Mouse (Mus musculus) midbrain, embryonic 10.5 days (tissue): ENCODE measurements around the gene Khsrp. TPM values are rescaled to one million over a fixed set of nuclear protein-coding genes. Genes with fewer than 3 reads are reported as not detected.

Experiments used
- DNase-seq: peaks from one replicate; pipeline ENCODE4 v3.0.0-alpha.2; 2017; ENCODE audit warnings: low spot score
- H3K27ac ChIP-seq: fragments of 300-500 bp; sonication (generic); replicated peaks from 2 replicates; pipeline ENCODE4 v1.5.1; 2016; ENCODE audit warnings: mild to moderate bottlenecking
- H3K27me3 ChIP-seq: fragments of 300-500 bp; sonication (generic); 2 replicates; pipeline ENCODE4 v1.6.1; 2016; ENCODE audit warnings: low read depth, mild to moderate bottlenecking; ENCODE audit not compliant: poor library complexity, severe bottlenecking
- H3K36me3 ChIP-seq: fragments of 300-500 bp; sonication (generic); 2 replicates; pipeline ENCODE4 v1.6.1; 2016; ENCODE audit warnings: mild to moderate bottlenecking, moderate library complexity
- H3K4me1 ChIP-seq: fragments of 300-500 bp; sonication (generic); 2 replicates; pipeline ENCODE4 v1.6.1; 2016
- H3K4me3 ChIP-seq: fragments of 300-500 bp; sonication (generic); 2 replicates; pipeline ENCODE4 v1.5.1; 2016; ENCODE audit warnings: mild to moderate bottlenecking, moderate library complexity
- H3K9me3 ChIP-seq: fragments of 300-500 bp; sonication (generic); replicated peaks from 2 replicates; pipeline ENCODE4 v1.6.1; 2016; ENCODE audit warnings: mild to moderate bottlenecking
- WGBS: fragments of 180-500 bp; shearing (Covaris S2); methylation state at CpG from one replicate; pipeline ENCODE4 v1.1.7; 2016; 5-methylcytosine and 5-hydroxymethylcytosine counted together
- polyA plus RNA-seq: library from polyadenylated mRNA; unstranded; fragments of >200 nt; fragmentation: Nextera tagmentation; extraction: Ambion mirVana; gene quantifications from 2 replicates; pipeline ENCODE4 v1.2.1, GENCODE M21; 2016

The Khsrp gene
- polyA plus RNA-seq, 1 experiment from 2014 or later: 45.4 TPM

- Histone ChIP-seq H3K4me1 (peaks cover 24% of the 10 kb centered on the region), H3K36me3 (peaks cover 22% of the 10 kb centered on the region), H3K9me3 (no peaks in the 10 kb centered on the region), H3K4me3 (peak overlapping the region; percentile 83), H3K27me3 (no peaks in the 10 kb centered on the region), H3K27ac (peak overlapping the region; percentile 93)
- no peak for DNase-seq
- 75% methylated on average over 13 of the region's 13 CpGs for WGBS
These were observed 19.0 kb downstream of the Khsrp start for GRCm38 (mm10) chr17:57012245-57012795.

GRCm38 (mm10) chr17:57011236-57012141 lies 19.8 kb downstream of the Khsrp start, which contains the start of the genes Gtf2f1 and Gm17949:
TSS of gene Gtf2f1 (minus strand) at chr17:57011288.
TSS of gene Gm17949 (plus strand) at chr17:57011469.
- peak within 1 kb of the TSS; percentile 83 for H3K4me3 ChIP-seq
- no peaks in the 10 kb centered on the region for H3K27me3 ChIP-seq
- WGBS: under 1% methylated on average over 51 of the region's 51 CpGs
- no peaks in the 10 kb centered on the region for H3K9me3 ChIP-seq
- H3K4me1 ChIP-seq: peaks cover 24% of the 10 kb centered on the region
- H3K27ac ChIP-seq: peak within 1 kb of the TSS; percentile 93
- H3K36me3 ChIP-seq: peaks cover 30% of the 10 kb centered on the region
- DNase-seq: peak; percentile 99

- peaks cover 36% of the 10 kb centered on the region for H3K36me3 ChIP-seq
- H3K4me3 ChIP-seq: peak overlapping the region; percentile 83
- H3K27me3 ChIP-seq: no peaks in the 10 kb centered on the region
- peaks cover 24% of the 10 kb centered on the region for H3K4me1 ChIP-seq
- no peak for DNase-seq
- no peaks in the 10 kb centered on the region for H3K9me3 ChIP-seq
- peak overlapping the region; percentile 93 for H3K27ac ChIP-seq
- WGBS: 1% methylated on average over 19 of the region's 19 CpGs
These were observed 20.4 kb downstream of the Khsrp start for GRCm38 (mm10) chr17:57010911-57011235.

- Histone ChIP-seq H3K36me3 (peaks cover 72% of the 10 kb centered on the region), H3K4me1 (peaks cover 20% of the 10 kb centered on the region), H3K27me3 (no peaks in the 10 kb centered on the region), H3K27ac (no peak overlapping the region), H3K4me3 (no peak overlapping the region), H3K9me3 (no peaks in the 10 kb centered on the region)
- DNase-seq: no peak
- WGBS: 91% methylated on average over 13 of the region's 13 CpGs
These were observed 24.0 kb downstream of the Khsrp start for GRCm38 (mm10) chr17:57007137-57007905.

GRCm38 (mm10) chr17:57003994-57004393 lies 27.3 kb downstream of the Khsrp start:
- Histone ChIP-seq H3K27me3 (no peaks in the 10 kb centered on the region), H3K27ac (no peak overlapping the region), H3K9me3 (no peaks in the 10 kb centered on the region), H3K36me3 (peaks cover 90% of the 10 kb centered on the region), H3K4me1 (no peaks in the 10 kb centered on the region; the same call in 1 of the 2 replicates), H3K4me3 (no peak overlapping the region)
- DNase-seq: no peak
- 87% methylated on average over 7 of the region's 7 CpGs for WGBS

- Histone ChIP-seq H3K27ac (no peak overlapping the region), H3K9me3 (no peaks in the 10 kb centered on the region), H3K4me1 (peaks cover 20% of the 10 kb centered on the region), H3K4me3 (no peak overlapping the region), H3K36me3 (peaks cover 72% of the 10 kb centered on the region), H3K27me3 (no peaks in the 10 kb centered on the region)
- 76% methylated on average over 8 of the region's 8 CpGs for WGBS
- no peak for DNase-seq
These were observed 30.1 kb downstream of the Khsrp start for GRCm38 (mm10) chr17:57001228-57001627.

- H3K27me3 ChIP-seq: no peaks in the 10 kb centered on the region
- DNase-seq: no peak
- no peak within 1 kb of the TSS for H3K27ac ChIP-seq
- H3K4me3 ChIP-seq: no peak within 1 kb of the TSS
- 86% methylated on average over 9 of the region's 9 CpGs for WGBS
- H3K4me1 ChIP-seq: peaks cover 20% of the 10 kb centered on the region
- H3K9me3 ChIP-seq: no peaks in the 10 kb centered on the region
- H3K36me3 ChIP-seq: peaks cover 72% of the 10 kb centered on the region
These were observed 31.2 kb downstream of the Khsrp start, which contains the start of gene Pspn for GRCm38 (mm10) chr17:56999968-57000609. TSS of gene Pspn (minus strand) at chr17:57000018.

- 93% methylated on average over 9 of the region's 9 CpGs for WGBS
- peaks cover 20% of the 10 kb centered on the region for H3K4me1 ChIP-seq
- H3K4me3 ChIP-seq: no peak overlapping the region
- no peaks in the 10 kb centered on the region for H3K9me3 ChIP-seq
- H3K27ac ChIP-seq: no peak overlapping the region
- no peaks in the 10 kb centered on the region for H3K27me3 ChIP-seq
- H3K36me3 ChIP-seq: peaks cover 72% of the 10 kb centered on the region
- no peak for DNase-seq
These were observed 31.9 kb downstream of the Khsrp start for GRCm38 (mm10) chr17:56999414-56999813.

GRCm38 (mm10) chr17:56997029-56997667 lies 34.2 kb downstream of the Khsrp start, which contains the start of gene Alkbh7:
TSS of gene Alkbh7 (plus strand) at chr17:56997339.
- WGBS: under 1% methylated on average over 38 of the region's 38 CpGs
- peaks cover 20% of the 10 kb centered on the region for H3K4me1 ChIP-seq
- H3K27me3 ChIP-seq: no peaks in the 10 kb centered on the region
- H3K27ac ChIP-seq: peak within 1 kb of the TSS; percentile 85
- H3K9me3 ChIP-seq: no peaks in the 10 kb centered on the region
- H3K36me3 ChIP-seq: peaks cover 72% of the 10 kb centered on the region
- peak within 1 kb of the TSS; percentile 89 for H3K4me3 ChIP-seq
- peak; percentile 96 for DNase-seq

- no peaks in the 10 kb centered on the region for H3K27me3 ChIP-seq
- peak overlapping the region; percentile 89 for H3K4me3 ChIP-seq
- DNase-seq: no peak
- no peaks in the 10 kb centered on the region for H3K9me3 ChIP-seq
- peaks cover 74% of the 10 kb centered on the region for H3K36me3 ChIP-seq
- peaks cover 20% of the 10 kb centered on the region for H3K4me1 ChIP-seq
- 74% methylated on average over 2 of the region's 2 CpGs for WGBS
- H3K27ac ChIP-seq: no peak overlapping the region
These were observed 34.8 kb downstream of the Khsrp start for GRCm38 (mm10) chr17:56996506-56996905.

- 94% methylated on average over 8 of the region's 8 CpGs for WGBS
- H3K27me3 ChIP-seq: no peaks in the 10 kb centered on the region
- no peak for DNase-seq
- no peaks in the 10 kb centered on the region for H3K9me3 ChIP-seq
- no peak overlapping the region for H3K4me3 ChIP-seq
- H3K4me1 ChIP-seq: peaks cover 27% of the 10 kb centered on the region
- no peak overlapping the region for H3K27ac ChIP-seq
- peaks cover 71% of the 10 kb centered on the region for H3K36me3 ChIP-seq
These were observed 36.3 kb downstream of the Khsrp start for GRCm38 (mm10) chr17:56995046-56995445.

GRCm38 (mm10) chr17:56990966-56991365 lies 40.4 kb downstream of the Khsrp start:
- no peaks in the 10 kb centered on the region for H3K9me3 ChIP-seq
- 77% methylated on average over 2 of the region's 2 CpGs for WGBS
- H3K36me3 ChIP-seq: peaks cover 49% of the 10 kb centered on the region
- H3K4me1 ChIP-seq: peaks cover 10% of the 10 kb centered on the region
- no peaks in the 10 kb centered on the region for H3K27me3 ChIP-seq
- peak overlapping the region; percentile 88 for H3K4me3 ChIP-seq
- H3K27ac ChIP-seq: peak overlapping the region; percentile 91
- DNase-seq: no peak
